Mouse (Mus musculus) right cerebral cortex, postnatal 4 days (tissue): ENCODE data around the gene Pkd2l1.

Source experiments
- DNase-seq: peaks from one replicate; pipeline ENCODE4 v3.0.0-alpha.2; 2022

Pkd2l1 gene

DNA sequence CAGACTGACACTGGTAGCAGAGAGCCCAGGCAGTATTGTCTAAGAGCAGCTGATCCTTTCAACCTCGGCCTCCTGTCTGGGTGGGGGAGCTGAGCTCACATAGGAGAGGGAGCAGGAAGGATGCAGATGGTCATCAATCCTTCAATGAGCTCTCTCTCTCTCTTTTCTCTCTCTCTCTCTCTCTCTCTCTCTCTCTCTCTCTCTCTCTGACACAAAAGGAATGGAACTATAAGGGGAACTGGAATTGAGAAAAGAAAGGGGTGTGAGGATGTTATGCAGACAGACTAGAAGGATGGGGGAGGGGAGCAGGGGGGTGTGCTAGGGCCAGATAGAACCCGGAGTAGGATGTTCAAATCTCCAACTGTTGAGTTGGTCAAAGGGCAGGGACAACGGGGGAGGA, at the start of gene Pkd2l1:
Gene Pkd2l1 (minus strand): TSS at position 101 of the 400 bp plus-strand sequence.
- no peak for DNase-seq

DNA sequence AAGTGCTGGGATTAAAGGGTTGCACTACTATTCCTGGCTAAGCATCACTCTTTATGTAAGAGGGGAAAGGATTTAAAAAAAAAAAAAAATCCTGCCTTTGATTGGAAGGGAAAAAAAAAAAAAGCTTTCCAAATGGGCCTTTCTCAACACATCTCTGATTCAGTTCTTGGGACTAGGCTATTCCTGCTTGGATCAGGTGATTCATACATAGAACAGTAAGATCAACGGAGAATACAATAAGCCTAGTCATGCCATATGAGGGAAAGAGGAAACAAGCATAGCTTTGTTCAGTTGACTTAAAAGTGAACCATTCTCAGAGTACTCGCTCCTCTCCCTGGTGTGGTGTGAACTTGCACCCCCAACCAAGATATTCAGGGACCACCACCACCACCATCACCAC, 46.7 kb upstream of the Pkd2l1 start:
- no peak for DNase-seq

DNA sequence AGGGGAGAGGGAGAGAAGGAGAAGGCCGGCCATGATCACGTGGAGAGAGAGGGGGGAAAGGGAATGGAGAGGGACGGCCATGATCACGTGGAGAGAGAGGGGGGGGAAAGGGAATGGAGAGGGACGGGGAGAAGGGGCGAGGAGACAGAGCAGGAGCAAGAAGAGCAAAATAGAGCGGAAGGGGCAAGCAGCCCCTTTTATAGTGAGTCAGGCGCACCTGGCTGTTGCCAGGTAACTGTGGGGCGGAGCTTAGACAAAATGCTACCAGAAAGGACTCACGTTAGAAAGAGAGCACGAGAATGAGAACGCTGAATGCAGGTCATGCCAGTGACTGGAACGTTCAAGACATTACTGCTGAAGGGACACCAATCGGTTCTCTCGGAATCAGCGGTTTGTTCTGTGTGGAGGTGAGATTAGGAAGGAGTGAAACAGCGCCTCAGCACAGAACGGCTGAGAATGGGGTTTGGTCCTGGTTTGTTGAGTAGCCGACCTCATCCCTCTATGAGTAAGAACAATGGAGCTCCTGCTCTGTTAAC, 45.3 kb upstream of the Pkd2l1 start:
- DNase-seq, result no peak

DNA sequence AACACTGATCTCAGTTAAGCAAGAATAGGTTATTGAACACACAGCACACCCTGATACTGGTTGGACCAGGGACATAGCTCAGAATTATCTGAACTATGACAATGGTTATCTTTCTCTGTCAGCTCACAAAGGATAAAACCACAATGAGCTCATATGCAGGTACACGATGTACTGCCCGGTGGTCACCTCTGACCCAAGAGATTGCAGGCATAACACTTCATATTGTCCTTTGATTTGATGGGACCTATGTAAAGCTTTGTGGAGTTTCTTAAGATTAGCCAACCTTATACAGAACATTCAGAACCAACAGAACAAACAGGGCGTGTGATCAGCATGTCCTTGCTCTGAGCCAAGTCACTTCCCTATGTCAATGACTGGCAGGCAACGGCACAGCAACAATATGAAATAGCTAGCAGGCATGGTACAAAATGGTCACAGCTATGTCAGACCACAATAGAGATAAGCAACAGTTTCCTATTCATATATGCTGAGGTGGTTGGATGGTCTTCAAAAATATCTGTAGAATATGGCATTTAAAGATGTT, 39.4 kb upstream of the Pkd2l1 start:
- no peak for DNase-seq

DNA sequence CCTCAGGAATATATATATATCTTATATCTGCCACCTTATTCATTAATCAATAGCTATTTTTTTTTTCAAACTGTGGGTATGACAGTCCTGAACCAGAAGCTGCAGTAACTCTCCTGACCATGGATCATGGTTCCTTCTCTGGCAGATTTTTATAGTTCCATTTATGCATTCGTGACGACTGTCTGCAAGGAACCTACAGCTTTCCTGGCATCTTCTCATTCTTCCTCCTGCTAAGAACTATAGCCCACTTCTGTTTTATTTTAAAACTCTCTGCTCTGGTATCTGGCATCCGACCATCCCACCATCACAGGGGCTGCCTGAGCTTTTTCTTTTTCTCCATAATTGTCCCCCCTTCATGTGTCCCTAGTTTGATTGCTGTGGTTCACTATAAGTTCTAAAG, 38.0 kb upstream of the Pkd2l1 start:
- DNase-seq, result no peak

DNA sequence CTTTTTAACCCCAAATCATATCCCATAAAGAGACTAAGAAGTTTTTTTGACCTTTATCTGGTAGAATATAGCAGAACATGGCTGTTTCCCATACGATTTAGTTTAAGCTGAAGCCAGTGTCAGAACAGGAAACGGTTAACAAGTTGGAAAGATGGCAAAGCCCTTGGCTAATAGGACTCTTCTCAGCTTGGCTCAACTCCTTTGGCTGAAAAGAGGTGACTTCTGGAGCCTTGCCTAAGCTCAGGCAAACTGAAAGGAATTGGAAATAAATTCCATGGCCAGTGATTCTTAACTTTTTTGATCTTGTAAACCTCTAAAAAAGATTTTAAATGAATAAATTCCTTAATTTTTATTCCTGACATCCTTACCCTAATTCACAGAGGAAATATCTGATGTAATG, 37.5 kb upstream of the Pkd2l1 start:
- DNase-seq, result no peak

DNA sequence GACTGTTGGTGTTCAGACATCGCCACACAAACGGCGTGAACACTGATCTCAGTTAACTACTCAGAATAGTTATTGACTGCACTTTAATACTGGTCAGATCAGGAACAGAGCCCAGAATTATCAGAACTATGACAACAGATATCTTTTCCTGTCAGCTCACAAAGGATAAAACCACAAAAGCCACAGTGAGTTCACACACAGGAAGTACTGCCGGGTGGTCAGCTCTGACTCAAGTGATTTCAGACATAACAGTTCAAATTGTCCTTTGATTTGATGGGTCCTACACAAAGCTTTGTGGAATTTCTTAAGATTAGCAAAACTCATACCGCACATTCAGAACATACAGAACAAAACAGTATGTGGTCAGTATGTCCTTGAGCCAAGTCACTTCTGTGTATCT, 33.5 kb upstream of the Pkd2l1 start:
- no peak for DNase-seq

DNA sequence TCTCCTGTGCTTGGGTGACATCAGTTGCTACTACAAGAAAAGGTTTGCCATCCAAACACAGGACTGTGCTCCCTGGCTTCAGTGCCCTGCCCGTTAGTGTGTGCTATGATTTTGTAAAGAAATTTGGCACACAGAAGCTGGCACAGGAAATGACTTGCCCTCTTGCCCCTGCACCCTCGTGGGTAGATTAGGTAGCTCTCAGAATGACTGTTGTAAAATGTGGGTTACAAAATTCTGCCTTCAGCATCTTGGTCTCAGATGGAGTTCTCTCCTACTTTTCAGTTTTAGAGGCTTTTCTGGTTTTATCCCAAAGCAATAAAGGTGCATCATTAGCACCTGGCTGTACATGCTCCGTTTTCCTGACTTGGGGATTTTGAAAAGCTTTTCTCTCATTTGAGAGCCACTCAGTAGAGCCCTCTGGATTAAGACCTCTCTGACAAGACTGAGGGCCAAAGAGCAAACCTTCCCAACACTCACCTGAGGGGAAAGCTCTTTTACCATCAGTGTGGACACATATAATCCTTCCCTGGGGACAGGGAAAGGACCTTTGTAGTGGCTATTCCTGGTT, 25.8 kb upstream of the Pkd2l1 start:
- DNase-seq, result no peak

DNA sequence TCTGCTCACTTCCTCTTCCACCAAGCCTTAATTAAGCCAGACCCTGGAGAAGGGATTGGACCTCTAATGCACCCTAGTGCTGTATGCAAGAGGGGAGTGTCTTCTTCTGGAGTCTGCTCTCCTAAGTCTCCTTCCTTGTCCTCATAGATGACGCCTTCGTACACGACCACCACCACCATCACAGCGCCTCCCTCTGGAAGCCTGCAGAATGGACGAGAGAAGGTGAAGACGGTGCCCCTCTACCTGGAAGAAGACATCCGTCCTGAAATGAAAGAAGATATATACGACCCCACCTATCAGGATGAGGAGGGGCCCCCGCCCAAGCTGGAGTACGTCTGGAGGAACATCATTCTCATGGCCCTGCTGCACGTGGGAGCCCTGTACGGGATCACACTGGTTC, 23.0 kb upstream of the Pkd2l1 start:
- no peak for DNase-seq

DNA sequence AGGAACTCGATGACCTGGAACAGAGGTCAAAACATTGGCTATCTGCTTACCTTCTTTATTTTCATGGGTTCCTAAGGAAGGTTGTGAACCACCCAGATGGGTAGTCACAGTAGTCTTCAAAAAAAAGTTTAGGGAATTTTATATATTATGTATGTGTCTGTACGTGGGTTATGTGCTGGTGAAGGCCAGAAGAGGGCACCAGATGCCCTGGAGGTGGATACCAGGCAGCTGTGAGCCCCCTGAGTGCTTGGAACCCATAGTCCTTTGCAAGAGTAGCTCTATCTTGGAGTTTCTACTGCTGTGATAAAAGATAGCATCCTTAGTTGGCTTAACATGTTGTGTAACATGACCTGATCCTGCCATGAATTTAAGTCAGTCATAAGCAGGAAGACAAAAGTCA, 14.8 kb upstream of the Pkd2l1 start:
- DNase-seq, result no peak

DNA sequence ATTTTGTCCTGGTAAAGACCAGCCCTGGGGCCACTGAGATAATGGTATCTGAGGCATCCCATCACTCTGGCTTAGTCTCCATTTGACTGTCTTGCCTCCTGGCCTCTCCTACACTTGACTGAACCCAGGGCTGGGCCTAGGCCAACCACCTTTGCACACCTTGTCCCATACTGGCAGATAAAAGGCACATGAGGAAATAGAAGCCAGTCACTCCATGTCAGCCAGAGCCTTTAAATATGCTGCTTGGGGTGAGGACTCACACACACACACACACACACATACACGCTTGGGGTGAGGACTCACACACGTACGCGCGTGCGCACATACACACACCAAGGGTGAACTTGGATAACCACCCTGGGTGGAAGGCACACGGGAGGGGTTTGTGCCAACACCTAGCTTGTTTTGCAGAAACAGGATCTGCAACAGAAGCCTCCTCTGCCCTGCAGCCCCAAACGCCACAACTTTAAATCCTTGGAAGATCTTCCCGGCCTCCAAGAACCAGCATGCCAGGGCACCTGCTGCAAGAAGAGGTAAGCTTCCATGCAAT, 10.8 kb upstream of the Pkd2l1 start, which contains the start of gene Scd3:
Gene Scd3 (plus strand): TSS at position 255 of the 550 bp plus-strand sequence.
- no peak for DNase-seq

DNA sequence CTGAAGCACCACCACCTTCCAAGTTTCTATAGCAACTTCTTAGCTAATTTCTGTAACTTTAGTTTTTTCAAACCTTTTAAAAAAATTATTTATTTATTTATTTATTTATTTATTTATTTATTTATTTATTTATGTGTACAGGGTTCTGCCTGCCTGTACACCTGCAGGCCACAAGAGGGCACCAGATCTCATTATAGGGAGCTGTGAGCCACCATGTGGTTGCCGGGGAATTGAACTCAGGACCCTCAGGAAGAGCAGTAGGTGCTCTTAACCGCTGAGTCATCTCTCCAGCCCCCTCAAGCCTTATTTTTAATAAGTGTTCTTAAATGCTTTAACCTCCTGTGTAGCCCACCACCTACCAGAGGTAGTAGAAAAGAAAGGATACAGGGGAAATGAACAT, 6.7 kb upstream of the Pkd2l1 start:
- DNase-seq, result no peak

DNA sequence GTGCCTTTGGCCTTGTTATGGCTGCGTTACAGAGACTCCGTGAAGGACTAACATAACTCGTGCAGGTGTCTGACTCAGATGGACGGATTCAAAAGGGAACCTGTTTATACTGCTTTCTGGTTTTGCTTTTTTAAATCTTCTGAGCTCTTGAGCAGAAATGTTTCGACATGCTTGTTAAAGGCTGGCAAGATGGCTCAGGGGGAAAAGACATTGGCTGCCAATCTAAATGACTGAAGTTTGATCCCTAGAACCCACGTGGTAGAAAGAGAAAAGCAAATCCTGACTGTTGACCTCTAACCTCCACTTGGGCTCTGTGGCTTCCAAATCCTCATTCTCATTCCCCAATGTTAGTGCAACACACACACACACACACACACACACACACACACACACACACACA, 6.3 kb upstream of the Pkd2l1 start:
- no peak for DNase-seq

DNA sequence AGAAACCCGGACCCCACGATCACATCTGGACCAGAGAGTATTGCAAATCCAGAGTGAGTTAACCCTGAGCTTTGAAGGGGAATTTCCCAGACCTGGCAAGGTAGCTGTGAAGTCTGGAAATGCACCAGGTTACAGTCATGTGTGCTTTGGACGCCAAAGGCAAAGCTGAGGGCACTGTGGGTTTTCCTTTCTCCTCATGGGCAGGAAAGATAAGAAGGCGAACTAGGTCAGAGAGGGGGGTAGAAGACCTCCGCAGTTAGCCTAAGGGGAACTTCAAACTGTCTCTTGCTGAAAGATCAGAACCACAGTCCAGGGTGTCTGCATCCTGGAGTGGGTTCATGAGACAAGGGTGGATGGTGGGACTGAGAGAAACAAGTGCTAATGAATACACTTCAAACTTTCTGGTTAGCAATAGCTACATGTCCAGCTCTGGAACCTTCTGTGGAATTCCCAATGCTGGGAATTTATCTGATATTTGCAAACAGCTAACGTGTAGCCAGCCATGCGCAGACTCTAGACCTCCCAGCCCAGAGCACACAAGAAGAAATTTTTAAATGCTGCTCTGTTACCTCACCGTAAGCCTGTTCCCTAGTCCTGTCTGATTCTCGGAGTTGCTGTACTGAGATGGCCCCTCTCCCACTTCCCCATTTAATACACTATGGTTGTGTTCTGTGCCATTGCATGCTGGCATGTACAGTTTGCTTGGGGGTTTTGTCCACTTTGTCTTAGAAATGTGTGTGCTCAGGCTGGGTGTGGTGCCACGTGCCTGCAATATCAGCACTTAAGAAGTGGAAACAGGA, 5.0 kb upstream of the Pkd2l1 start:
- DNase-seq, result no peak

DNA sequence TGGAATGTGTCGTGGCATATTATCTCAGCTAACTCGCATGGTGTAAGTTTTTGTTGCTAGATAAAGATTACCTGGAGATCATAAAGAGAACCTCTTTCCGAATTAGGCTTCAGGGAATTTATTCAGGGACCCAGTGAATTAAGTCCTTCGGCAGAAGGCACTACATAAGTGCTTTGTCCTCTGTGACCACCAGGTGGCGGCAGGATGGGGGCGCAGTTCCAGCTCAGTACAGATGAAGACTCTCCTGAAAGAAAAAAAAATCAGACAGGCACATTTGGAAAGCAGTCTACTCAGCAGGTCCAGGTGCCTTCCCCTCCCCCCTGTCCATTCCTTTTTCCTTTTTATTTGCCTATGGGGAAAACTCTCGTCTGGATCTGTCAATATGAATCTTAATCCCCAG, 2.9 kb upstream of the Pkd2l1 start:
- DNase-seq, result peak; percentile 84

DNA sequence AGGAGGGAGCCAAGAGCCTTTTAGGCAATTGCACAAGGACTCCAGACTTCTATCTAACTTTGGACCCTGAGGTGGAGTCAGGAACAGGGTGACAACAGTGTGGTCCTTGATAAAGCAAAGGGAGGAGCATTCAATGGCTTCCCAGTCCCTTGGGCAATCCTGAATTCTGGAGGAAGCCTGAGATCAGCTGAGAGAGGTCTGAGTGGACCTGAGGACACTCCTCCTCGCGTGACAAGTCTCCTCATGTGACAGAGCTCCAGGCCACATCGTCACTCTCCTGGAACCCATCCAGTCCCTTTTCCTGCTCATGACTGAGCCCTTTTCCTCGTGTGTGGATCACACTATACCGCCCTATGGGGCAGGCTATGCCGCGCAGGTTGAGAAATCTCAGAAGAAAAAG, 1.7 kb upstream of the Pkd2l1 start:
- no peak for DNase-seq

DNA sequence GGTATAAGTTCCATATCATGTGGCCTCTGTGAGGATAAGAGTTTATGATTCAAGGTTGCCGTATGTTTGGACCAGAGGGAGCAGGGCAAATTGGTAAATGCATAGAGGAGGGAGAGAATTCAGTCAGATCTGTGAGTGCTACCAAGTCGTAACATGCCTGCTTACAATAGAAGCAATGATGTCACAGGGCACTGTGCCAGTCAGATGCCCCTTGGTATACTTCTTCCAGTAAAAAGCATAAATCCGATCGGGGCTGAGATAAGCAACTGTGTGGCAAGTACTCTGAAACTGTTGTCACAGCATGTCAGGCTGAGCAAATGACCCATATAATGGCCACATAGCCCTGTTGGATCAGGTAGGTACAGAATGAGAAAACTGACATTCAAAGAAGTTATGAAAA, 3.2 kb downstream of the Pkd2l1 start:
- DNase-seq, result no peak

DNA sequence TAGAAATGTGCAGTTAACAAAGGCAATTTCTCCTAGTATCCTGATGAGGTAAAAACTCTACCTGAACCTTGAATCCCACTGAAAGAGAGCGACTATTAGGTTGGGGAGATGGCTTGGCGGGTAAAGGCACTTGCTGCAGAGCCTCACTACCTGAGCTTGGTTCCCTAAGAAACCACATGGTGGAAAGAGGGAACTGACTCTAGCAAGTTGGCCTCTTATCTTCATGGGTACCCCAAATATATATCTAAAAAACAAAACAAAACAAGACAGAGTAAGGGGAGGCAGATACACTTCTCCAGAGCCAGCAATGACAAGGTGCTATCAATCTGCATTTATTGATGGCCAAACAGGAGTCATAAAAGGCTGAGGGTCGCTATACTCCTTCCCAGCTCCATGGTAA, 8.3 kb downstream of the Pkd2l1 start:
- DNase-seq, result no peak

DNA sequence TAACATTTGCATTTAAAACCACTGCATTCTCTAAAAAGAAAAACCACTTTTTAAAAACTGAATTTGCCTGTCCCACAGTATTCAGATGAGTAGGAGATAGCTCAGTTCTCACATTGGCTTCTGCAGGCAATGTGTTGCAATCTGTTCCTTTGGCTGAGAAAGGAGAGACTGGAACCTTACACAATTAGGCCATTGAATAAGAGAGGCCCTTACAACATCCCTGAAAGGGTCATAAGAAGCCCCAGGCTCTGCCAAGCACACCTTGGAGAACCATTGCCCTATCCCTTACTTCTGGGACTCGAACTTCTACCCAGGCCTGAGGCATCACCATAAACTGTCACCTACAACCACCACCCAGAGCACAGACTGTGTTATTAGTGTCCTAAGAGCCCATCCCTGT, 11.7 kb downstream of the Pkd2l1 start:
- no peak for DNase-seq

DNA sequence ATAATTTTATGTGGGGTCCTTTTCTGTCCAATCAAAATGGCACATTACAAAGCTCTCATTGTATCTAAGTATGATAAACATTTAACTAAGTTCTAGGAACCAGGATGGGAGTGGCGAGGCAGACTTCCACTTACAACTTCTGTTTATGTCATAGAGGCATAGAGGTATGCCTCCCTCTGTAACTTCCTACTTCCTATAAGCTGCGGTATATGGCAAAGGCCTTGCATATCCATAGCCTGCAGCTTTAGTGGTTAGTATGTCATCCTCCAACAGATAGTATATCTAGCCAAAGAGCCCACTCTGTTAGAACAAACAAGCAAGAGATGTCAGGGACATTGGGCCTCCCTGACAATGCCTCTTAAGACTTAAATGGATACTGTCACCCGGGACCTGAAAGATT, 15.5 kb downstream of the Pkd2l1 start:
- no peak for DNase-seq

DNA sequence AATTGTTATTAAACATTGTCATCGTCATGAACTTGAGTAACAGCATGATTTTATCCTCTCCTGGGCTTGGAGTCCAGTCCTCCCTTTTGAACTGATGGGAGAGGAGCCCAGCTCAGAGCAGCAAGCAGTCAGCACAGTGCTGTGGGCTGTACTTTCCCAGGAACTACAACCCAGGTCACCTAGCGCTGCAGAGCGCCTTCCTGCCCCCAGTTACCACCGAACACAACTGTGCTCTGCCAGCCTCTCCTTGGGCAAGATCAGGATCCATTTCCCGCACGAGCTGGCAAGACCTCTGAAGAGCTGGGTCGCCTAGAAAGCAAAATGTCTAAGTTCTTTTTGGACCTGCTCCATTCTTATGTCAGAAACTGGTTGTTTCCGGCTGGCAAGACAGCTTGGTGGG, 17.4 kb downstream of the Pkd2l1 start:
- no peak for DNase-seq

DNA sequence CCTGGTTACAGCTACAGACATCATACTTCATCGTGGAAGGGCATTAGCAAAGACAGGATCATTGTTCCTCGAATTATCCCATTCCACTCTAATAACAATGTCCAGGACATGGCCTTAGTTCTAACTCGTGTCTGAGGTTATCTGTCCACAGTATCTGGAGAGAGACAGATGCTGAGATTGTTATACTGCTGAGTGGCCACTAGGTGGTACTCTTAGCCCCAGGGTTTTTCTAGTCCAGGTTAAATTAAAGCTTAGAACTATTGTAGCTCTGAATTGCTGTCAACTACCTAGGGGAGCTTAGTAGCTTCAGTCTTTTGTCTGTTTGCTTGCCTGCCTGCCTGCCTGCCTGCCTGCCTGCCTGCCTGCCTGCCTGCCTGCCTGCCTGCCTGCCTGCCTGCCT, 30.7 kb downstream of the Pkd2l1 start:
- DNase-seq, result no peak

DNA sequence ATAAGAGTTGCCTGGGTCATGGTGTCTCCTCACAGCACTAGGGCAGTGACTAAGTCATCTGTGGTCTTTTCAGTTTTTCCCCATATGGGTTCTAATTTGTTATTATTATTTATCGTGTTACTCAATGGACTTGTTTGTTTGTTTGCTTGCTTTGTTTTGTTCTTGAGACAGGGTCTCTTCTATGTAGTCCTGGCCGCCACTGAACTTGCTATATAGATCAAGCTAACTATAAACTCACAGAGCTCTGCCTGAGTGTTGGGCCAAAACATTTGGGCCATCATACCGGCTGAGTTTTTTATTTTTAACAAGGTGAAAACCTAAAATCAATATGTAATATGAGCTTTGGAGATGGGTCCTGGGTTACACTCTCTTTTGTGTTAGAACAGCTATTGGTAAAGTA, 32.9 kb downstream of the Pkd2l1 start:
- DNase-seq, result no peak

DNA sequence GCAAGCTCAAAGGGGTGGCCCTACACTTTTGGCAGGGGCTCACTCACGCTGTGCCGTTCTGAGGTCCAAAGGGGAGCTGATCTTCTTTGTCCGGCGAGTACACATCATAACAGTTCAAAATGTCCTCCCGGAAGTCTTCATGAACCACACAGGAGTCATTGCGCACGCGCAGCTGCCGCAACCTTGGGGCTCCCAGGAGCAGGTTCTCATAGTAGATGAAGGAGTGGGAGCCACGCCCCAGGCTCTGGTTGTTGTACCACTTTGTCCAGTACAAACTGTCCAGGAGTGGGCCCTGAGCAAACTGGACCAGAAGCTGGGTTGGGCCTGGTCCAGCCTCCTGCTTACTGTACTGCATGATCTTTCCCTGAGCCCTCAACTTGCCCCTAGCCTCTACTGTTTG, 35.2 kb downstream of the Pkd2l1 start:
- DNase-seq, result no peak
